ENCODE assay signal across 50 mouse cellular contexts in the genomic region with DNA sequence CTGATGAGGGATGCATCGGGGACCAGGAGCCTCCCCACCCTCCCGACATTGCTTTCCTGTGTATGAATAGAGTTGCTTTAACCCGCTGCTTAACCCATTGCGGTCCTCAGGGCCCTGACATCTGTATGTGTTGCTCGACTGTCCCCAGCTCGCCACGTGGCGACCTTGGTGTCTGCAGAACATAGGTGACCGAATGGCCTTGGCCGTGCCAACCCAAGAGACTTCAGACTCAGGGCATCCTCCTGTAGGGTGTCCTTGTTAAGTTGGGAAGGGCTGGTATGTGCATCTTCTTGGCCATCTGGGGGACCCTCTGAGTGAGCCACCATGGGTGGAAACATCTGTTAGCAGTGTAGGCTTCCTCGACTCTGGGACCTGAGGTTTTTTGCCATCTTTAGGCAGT. TPM values are rescaled to one million over a fixed set of nuclear protein-coding genes. Genes with fewer than 3 reads are reported as not detected.
"Had no signal": no experiment of that assay in that cellular context is flagged by ENCODE, and none has a peak within 500 bp of the region (broad histone marks: within the 10 kb centered on the region; RNA-seq: fewer than 3 reads in every experiment).

No protein-coding gene starts in this region.

- H3K9me3 ChIP-seq: heart, embryonic 10.5 days; heart, embryonic 12.5 days; heart, embryonic 13.5 days; heart, embryonic 15.5 days; hindbrain, embryonic 10.5 days; hindbrain, embryonic 12.5 days; hindbrain, embryonic 13.5 days; hindbrain, embryonic 15.5 days; intestine, embryonic 15.5 days; kidney, embryonic 15.5 days had no signal

- H3K4me3 ChIP-seq: heart, embryonic 10.5 days; heart, embryonic 12.5 days; heart, embryonic 13.5 days; heart, embryonic 15.5 days; hindbrain, embryonic 10.5 days; hindbrain, embryonic 12.5 days; hindbrain, embryonic 13.5 days; hindbrain, embryonic 15.5 days; intestine, embryonic 15.5 days; kidney, embryonic 15.5 days; layer of hippocampus, adult 2 months had no signal

- H3K27ac ChIP-seq: heart, embryonic 10.5 days; heart, embryonic 13.5 days; heart, embryonic 15.5 days; hindbrain, embryonic 10.5 days; hindbrain, embryonic 12.5 days; hindbrain, embryonic 13.5 days; hindbrain, embryonic 14.5 days; hindbrain, embryonic 15.5 days; hindbrain, postnatal 0 days; intestine, embryonic 15.5 days; kidney, embryonic 15.5 days; kidney, postnatal 0 days; layer of hippocampus, adult 2 months had no signal

- H3K27me3 ChIP-seq: heart, embryonic 12.5 days; heart, embryonic 13.5 days; heart, embryonic 15.5 days; hindbrain, embryonic 12.5 days; hindbrain, embryonic 13.5 days; hindbrain, embryonic 15.5 days; intestine, embryonic 15.5 days; kidney, embryonic 15.5 days had no signal

- DNase-seq: heart, postnatal 10 days; heart, postnatal 14 days; heart, postnatal 36 days; kidney, adult 11 months; kidney, adult 18-20 months; kidney, adult 2 months; kidney, adult 8-10 months; kidney, adult 9 months; kidney, postnatal 10 days; kidney, postnatal 14 days; kidney, postnatal 25 days; kidney, postnatal 36 days; kidney, postnatal 4 days; layer of hippocampus, adult 9-11 months; layer of hippocampus, postnatal 36 days had no signal

RNA-seq across cellular contexts. Expression of a gene that starts 2.2 kb away (rescaled TPM):
- total RNA-seq: heart, postnatal 10 days; heart, postnatal 14 days; heart, postnatal 25 days; heart, postnatal 36 days; hematopoietic stem cell, adult 5-6 weeks; hindbrain, postnatal 0 days; layer of hippocampus, adult 18-20 months; layer of hippocampus, adult 2 months; layer of hippocampus, adult 8-10 months; layer of hippocampus, postnatal 10 days; layer of hippocampus, postnatal 14 days; layer of hippocampus, postnatal 25 days; layer of hippocampus, postnatal 36 days had no signal
- polyA plus RNA-seq: heart, embryonic 10.5 days; heart, embryonic 11.5 days; heart, embryonic 12.5 days; heart, embryonic 13.5 days; heart, embryonic 14.5 days; heart, embryonic 15.5 days; heart, embryonic 16.5 days; heart, postnatal 0 days; hindbrain, embryonic 10.5 days; hindbrain, embryonic 11.5 days; hindbrain, embryonic 12.5 days; hindbrain, embryonic 13.5 days; hindbrain, embryonic 14.5 days; hindbrain, embryonic 15.5 days; hindbrain, embryonic 16.5 days; hindbrain, postnatal 0 days; inflammation-experienced regulatory T-cells, adult 6 months; intestine, embryonic 14.5 days; intestine, embryonic 15.5 days; intestine, embryonic 16.5 days; intestine, postnatal 0 days; kidney, embryonic 14.5 days; kidney, embryonic 15.5 days; kidney, embryonic 16.5 days; kidney, postnatal 0 days; large intestine, adult 2 months had no signal

RNA-seq across cellular contexts. Expression of a gene that starts 48.1 kb away (rescaled TPM):
- total RNA-seq: heart, postnatal 10 days; heart, postnatal 14 days; heart, postnatal 25 days; heart, postnatal 36 days; hematopoietic stem cell, adult 5-6 weeks; hindbrain, postnatal 0 days; layer of hippocampus, adult 18-20 months; layer of hippocampus, adult 2 months; layer of hippocampus, adult 8-10 months; layer of hippocampus, postnatal 10 days; layer of hippocampus, postnatal 14 days; layer of hippocampus, postnatal 25 days; layer of hippocampus, postnatal 36 days; left cerebral cortex, adult 18-20 months had no signal
- polyA plus RNA-seq: heart, embryonic 10.5 days; heart, embryonic 11.5 days; heart, embryonic 13.5 days; heart, embryonic 14.5 days; heart, embryonic 15.5 days; heart, embryonic 16.5 days; heart, postnatal 0 days; hindbrain, embryonic 10.5 days; hindbrain, embryonic 11.5 days; hindbrain, embryonic 12.5 days; hindbrain, embryonic 13.5 days; hindbrain, embryonic 14.5 days; hindbrain, embryonic 15.5 days; hindbrain, embryonic 16.5 days; hindbrain, postnatal 0 days; inflammation-experienced regulatory T-cells, adult 6 months; intestine, embryonic 14.5 days; intestine, embryonic 15.5 days; intestine, embryonic 16.5 days; intestine, postnatal 0 days; kidney, embryonic 14.5 days; kidney, embryonic 15.5 days; kidney, embryonic 16.5 days; kidney, postnatal 0 days; large intestine, adult 2 months had no signal
